Mouse (Mus musculus) liver, postnatal 0 days (tissue): ENCODE results near the gene Srcin1.

ENCODE experiments used
- CTCF ChIP-seq: sonication (generic); IDR thresholded peaks from 2 replicates; pipeline ENCODE4 v1.5.1; 2016; ENCODE audit warnings: antibody characterized with exemption, low read depth
- EP300 ChIP-seq: IDR thresholded peaks from 2 replicates; pipeline ENCODE4 v1.6.1; 2016; ENCODE audit warnings: antibody characterized with exemption, low read depth, mild to moderate bottlenecking

DNA sequence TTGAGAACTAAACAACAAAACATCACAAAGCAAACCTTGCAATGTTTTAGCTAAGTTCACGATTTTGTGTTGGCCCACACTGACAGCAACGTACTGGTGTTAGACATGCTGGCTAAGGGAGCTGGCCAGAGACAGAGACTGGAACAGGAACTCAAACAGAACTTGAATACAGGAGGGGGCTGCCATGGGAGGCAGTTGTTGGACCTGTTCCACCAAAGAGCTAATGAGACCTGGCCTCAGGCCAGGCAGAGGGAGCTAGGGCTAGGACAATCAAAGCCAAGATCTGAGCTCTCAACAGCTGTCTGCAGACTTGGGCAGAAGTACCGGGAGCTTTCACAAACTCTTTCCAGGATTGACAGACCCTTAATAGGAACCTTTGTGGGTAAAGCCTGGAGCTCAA is 35.4 kb downstream of the Srcin1 start:
- TF ChIP-seq CTCF (no peak), EP300 (no peak)
